Mouse (Mus musculus) limb, embryonic 14.5 days (tissue): Measurements from ENCODE around the gene Actl7b. TPM values are rescaled to one million over a fixed set of nuclear protein-coding genes. Genes with fewer than 3 reads are reported as not detected.

Experiments used
- ATAC-seq: fragments of 200-750 bp; cut with Nextera tagmentation; 2 replicates; pipeline ENCODE4 v1.8.0; 2017; ENCODE audit warnings: low read depth, moderate number of reproducible peaks, moderate TSS enrichment; ENCODE audit not compliant: low FRiP score
- DNase-seq: peaks from one replicate; pipeline ENCODE4 v3.0.0-alpha.2; 2015; ENCODE audit warnings: low spot score
- H3K27ac ChIP-seq: fragments of 300-500 bp; sonication (generic); replicated peaks from 2 replicates; pipeline ENCODE4 v1.5.1; 2014; ENCODE audit warnings: low read depth, mild to moderate bottlenecking, low read length, moderate library complexity, mixed read lengths
- H3K27me3 ChIP-seq: fragments of 300-500 bp; sonication (generic); 2 replicates; pipeline ENCODE4 v1.6.1; 2014; ENCODE audit warnings: low read length, mixed read lengths; ENCODE audit not compliant: control insufficient read depth, insufficient read depth
- H3K36me3 ChIP-seq: fragments of 300-500 bp; sonication (generic); 2 replicates; pipeline ENCODE4 v1.6.1; 2014; ENCODE audit warnings: mild to moderate bottlenecking, low read length, moderate library complexity, mixed read lengths; ENCODE audit not compliant: control insufficient read depth, insufficient read depth
- H3K4me1 ChIP-seq: fragments of 300-500 bp; sonication (generic); 2 replicates; pipeline ENCODE4 v1.6.1; 2014; ENCODE audit warnings: antibody characterized with exemption, low read length, mixed read lengths; ENCODE audit not compliant: control insufficient read depth, insufficient read depth
- H3K4me2 ChIP-seq: fragments of 300-500 bp; sonication (generic); replicated peaks from 2 replicates; pipeline ENCODE4 v1.6.1; 2014; ENCODE audit warnings: low read depth, mild to moderate bottlenecking, low read length, moderate library complexity; ENCODE audit not compliant: severe bottlenecking
- H3K4me3 ChIP-seq: fragments of 300-500 bp; sonication (generic); replicated peaks from 2 replicates; pipeline ENCODE4 v1.5.1; 2014; ENCODE audit warnings: low read length
- H3K9ac ChIP-seq: fragments of 300-500 bp; sonication (generic); 2 replicates; pipeline ENCODE4 v1.6.1; 2014; ENCODE audit warnings: mild to moderate bottlenecking, low read depth, low read length, moderate library complexity; ENCODE audit not compliant: severe bottlenecking
- H3K9me3 ChIP-seq: fragments of 300-500 bp; sonication (generic); 2 replicates; pipeline ENCODE4 v1.6.1; 2016; ENCODE audit warnings: low read length; ENCODE audit not compliant: control insufficient read depth
- POLR2A ChIP-seq: fragments of 200-500 bp; IDR thresholded peaks from 2 replicates; pipeline ENCODE4 v1.8.0; 2012; ENCODE audit warnings: inconsistent platforms, mild to moderate bottlenecking, moderate library complexity, borderline replicate concordance; ENCODE audit not compliant: insufficient read depth, insufficient read length; ENCODE audit errors: extremely low read depth
- WGBS: fragments of 180-500 bp; shearing (Covaris S2); extraction: QIAGEN DNeasy Blood & Tissue Kit; methylation state at CpG from one replicate; pipeline ENCODE4 v1.1.7; 2014; 5-methylcytosine and 5-hydroxymethylcytosine counted together
- polyA plus RNA-seq, 2 experiments: library from polyadenylated mRNA; depleted of rRNA in 1 of 2; stranded (reverse) in 1 of 2; unstranded in 1 of 2; fragments of >200 nt; fragmentation: Nextera tagmentation in 1 of 2; extraction: Ambion mirVana in 1 of 2; gene quantifications; 2 replicates each; pipeline versions ENCODE4 v1.2.1 to v1.2.3; 2012 to 2014

Actl7b gene
- polyA plus RNA-seq, 2 experiments: 0.06 TPM; not detected in 1

GRCm38 (mm10) chr4:56721469-56721868, 19.8 kb downstream of the Actl7b start:
- Histone ChIP-seq H3K4me1 (peaks cover 12% of the 10 kb centered on the region; the same call in 1 of the 2 replicates), H3K4me2 (no peak overlapping the region), H3K9ac (no peak overlapping the region), H3K9me3 (no peaks in the 10 kb centered on the region), H3K36me3 (no peaks in the 10 kb centered on the region), H3K4me3 (no peak overlapping the region), H3K27me3 (no peaks in the 10 kb centered on the region), H3K27ac (no peak overlapping the region)
- DNase-seq (no peak), ATAC-seq (no peak)
- no peak for TF ChIP-seq POLR2A
- 42% methylated on average over 3 of the region's 3 CpGs for WGBS

GRCm38 (mm10) chr4:56720403-56720802, 20.8 kb downstream of the Actl7b start:
- TF ChIP-seq POLR2A: no peak
- no peak for DNase-seq
- Histone ChIP-seq H3K9me3 (no peaks in the 10 kb centered on the region), H3K4me1 (peaks cover 12% of the 10 kb centered on the region; the same call in 1 of the 2 replicates), H3K27me3 (no peaks in the 10 kb centered on the region), H3K9ac (no peak overlapping the region), H3K4me2 (no peak overlapping the region), H3K4me3 (no peak overlapping the region), H3K27ac (no peak overlapping the region), H3K36me3 (no peaks in the 10 kb centered on the region)
- no peak for ATAC-seq
- 86% methylated on average over 9 of the region's 9 CpGs for WGBS

- DNase-seq (no peak), ATAC-seq (no peak)
- H3K4me1 ChIP-seq: peaks cover 12% of the 10 kb centered on the region; the same call in 1 of the 2 replicates
- no peak for TF ChIP-seq POLR2A
- H3K36me3 ChIP-seq: no peaks in the 10 kb centered on the region
- WGBS: 53% methylated on average over 9 of the region's 9 CpGs
- no peak overlapping the region for H3K27ac ChIP-seq
- H3K4me3 ChIP-seq: no peak overlapping the region
- no peak overlapping the region for H3K4me2 ChIP-seq
- H3K9ac ChIP-seq: no peak overlapping the region
- no peaks in the 10 kb centered on the region for H3K9me3 ChIP-seq
- no peaks in the 10 kb centered on the region for H3K27me3 ChIP-seq
These were observed 21.8 kb downstream of the Actl7b start for GRCm38 (mm10) chr4:56719456-56719855.

- Histone ChIP-seq H3K27ac (no peak overlapping the region), H3K4me2 (no peak overlapping the region), H3K27me3 (no peaks in the 10 kb centered on the region), H3K36me3 (no peaks in the 10 kb centered on the region), H3K4me1 (peaks cover 12% of the 10 kb centered on the region; the same call in 1 of the 2 replicates), H3K9me3 (no peaks in the 10 kb centered on the region), H3K9ac (no peak overlapping the region), H3K4me3 (no peak overlapping the region)
- WGBS: 48% methylated on average over 12 of the region's 12 CpGs
- DNase-seq: peak; percentile 32
- TF ChIP-seq POLR2A: no peak
- no peak for ATAC-seq
These were observed 22.4 kb downstream of the Actl7b start for GRCm38 (mm10) chr4:56718573-56719442.

- TF ChIP-seq POLR2A: no peak
- Histone ChIP-seq H3K4me3 (no peak overlapping the region), H3K4me2 (no peak overlapping the region), H3K27ac (no peak overlapping the region), H3K36me3 (no peaks in the 10 kb centered on the region), H3K4me1 (peaks cover 12% of the 10 kb centered on the region; the same call in 1 of the 2 replicates), H3K9me3 (no peaks in the 10 kb centered on the region), H3K27me3 (no peaks in the 10 kb centered on the region), H3K9ac (no peak overlapping the region)
- 78% methylated on average over 3 of the region's 3 CpGs for WGBS
- no peak for DNase-seq
- ATAC-seq: no peak
These were observed 23.3 kb downstream of the Actl7b start for GRCm38 (mm10) chr4:56717932-56718331.
